Mouse (Mus musculus) C3H10T1/2 (cell line): ENCODE measurements around the gene Fibcd1. TPM values are rescaled to one million over a fixed set of nuclear protein-coding genes. Genes with fewer than 3 reads are reported as not detected.

ENCODE experiments used
- polyA plus RNA-seq, 2 experiments: library from polyadenylated mRNA; unstranded; fragments of >200 nt; fragmentation: generic; extraction: Trizol; gene quantifications; one replicate each; pipeline ENCODE4 v1.2.1; 2012; ENCODE audit warnings: missing spikeins in 2 of 2

Fibcd1 gene
- polyA plus RNA-seq, result under 1 TPM; 0.02 to 0.22 TPM

DNA sequence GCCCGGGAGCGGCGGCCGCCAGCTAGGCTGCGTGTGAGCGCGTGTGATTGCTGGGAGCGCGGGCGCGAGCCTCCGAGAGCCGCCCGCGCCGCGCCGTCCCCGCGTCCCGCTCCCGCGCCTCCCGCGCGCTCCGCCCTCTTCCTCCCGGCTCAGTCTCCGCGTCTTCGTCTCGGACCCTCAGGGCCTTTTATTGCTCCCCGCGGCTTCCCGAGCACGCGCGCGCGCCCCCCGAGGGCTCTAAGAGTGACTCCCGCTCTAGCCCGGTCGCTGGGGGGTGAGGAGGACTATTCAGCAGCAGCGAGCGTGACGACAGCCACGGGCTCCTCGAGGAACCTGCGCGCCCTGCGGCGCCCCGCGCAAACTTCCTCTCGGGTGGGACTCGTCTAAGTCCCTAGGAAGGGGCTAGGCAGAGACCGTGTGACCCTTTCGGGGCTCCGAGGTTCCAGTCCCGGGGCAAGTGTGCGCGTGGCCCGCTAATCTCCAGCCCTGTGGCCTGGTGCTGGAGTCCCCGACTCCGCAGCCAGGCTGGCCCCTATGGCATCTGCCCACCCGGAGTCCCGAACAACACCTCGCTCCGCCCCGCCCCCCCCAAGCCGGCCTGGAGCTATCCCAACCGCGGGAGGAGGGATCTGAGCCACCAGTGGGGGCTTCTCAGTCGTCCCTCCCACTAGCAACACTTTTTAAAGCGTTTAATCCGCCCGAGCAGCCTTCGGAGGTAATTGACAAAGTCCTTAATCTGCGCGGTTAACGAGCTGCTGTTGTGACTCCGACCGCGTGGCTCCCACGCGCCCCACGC lies at the start of gene Fibcd1:
TSS of gene Fibcd1 (minus strand) at position 110 of the 796 bp plus-strand sequence.

DNA sequence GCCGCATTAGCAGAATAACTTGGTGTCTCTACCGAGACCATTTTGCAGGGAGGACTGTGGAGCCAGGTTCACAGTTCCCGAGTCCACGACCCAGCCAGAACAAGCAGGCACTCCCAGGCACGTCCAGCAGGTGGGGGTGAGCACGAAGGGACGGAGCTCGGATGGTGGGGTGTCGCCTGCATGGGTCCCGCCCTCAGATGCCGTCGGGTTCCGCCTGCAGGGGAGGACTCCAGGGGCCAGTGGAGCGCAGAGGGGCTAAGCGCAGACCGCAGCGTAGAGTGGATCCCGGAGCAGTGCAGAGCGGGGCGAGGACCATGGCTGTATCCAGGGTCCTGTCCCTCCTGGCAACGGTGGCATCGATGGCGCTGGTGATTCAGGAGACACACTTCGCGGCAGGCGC lies 41.2 kb upstream of the Fibcd1 start, which contains the start of gene Lamc3:
TSS of gene Lamc3 (plus strand) at position 262 of the 400 bp plus-strand sequence.

DNA sequence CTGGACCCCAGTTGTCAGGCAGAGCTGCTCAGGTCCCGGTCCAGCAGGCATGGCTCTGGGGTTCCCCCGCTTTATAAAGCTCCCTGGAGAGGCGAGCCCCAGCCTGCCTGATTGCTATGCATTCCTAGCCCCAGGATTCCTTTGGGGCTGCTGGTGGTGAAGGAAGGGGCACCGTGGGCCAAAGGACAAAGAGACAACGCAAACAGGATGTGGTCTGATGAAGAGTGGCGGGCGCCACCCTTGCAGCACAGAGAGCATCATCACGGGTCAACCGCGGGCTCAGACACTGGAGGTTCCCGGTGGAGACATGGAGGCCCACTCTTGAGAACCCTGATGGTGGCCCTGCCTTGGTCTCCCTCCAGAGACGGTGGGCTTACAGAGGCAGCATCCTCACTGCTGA lies 35.4 kb downstream of the Fibcd1 start, which contains the start of gene Qrfp:
TSS of gene Qrfp (minus strand) at position 137 of the 400 bp plus-strand sequence.

Other genes starting within 250 kb of the Fibcd1 start
- not detected for gene Prdm12, start 206.0 kb downstream of the Fibcd1 start, polyA plus RNA-seq
- gene Exosc2, start 175.3 kb downstream of the Fibcd1 start, polyA plus RNA-seq, result 10 to 100 TPM; 25.5 to 34.3 TPM
- 10 to 100 TPM in 1 of 2 experiments, 1 to 10 TPM in 1; 8.3 to 70.7 TPM for gene Abl1, start 157.6 kb downstream of the Fibcd1 start, polyA plus RNA-seq
- gene Qrfp, start 35.4 kb downstream of the Fibcd1 start, polyA plus RNA-seq, result under 1 TPM; 0.12 to 0.27 TPM
- under 1 TPM; 0.01 to 0.06 TPM for gene Lamc3, start 41.3 kb upstream of the Fibcd1 start, polyA plus RNA-seq
- under 1 TPM; 0.06 to 0.40 TPM for gene Aif1l, start 104.1 kb upstream of the Fibcd1 start, polyA plus RNA-seq
- 10 to 100 TPM; 59.1 to 59.2 TPM for gene Nup214, start 128.4 kb upstream of the Fibcd1 start, polyA plus RNA-seq
- under 1 TPM in 1 of 2 experiments, not detected in 1; 0.06 TPM for gene Fam78a, start 238.9 kb upstream of the Fibcd1 start, polyA plus RNA-seq
- gene Plpp7, start 249.5 kb upstream of the Fibcd1 start, polyA plus RNA-seq, result 1 to 10 TPM in 1 of 2 experiments, under 1 TPM in 1; 0.05 to 2.7 TPM